Mouse (Mus musculus) limb, embryonic 14.5 days (tissue): Measurements from ENCODE around the gene Cd300e. TPM values are rescaled to one million over a fixed set of nuclear protein-coding genes. Genes with fewer than 3 reads are reported as not detected.

ENCODE experiments used
- ATAC-seq: fragments of 200-750 bp; cut with Nextera tagmentation; 2 replicates; pipeline ENCODE4 v1.8.0; 2017; ENCODE audit warnings: low read depth, moderate number of reproducible peaks, moderate TSS enrichment; ENCODE audit not compliant: low FRiP score
- DNase-seq: peaks from one replicate; pipeline ENCODE4 v3.0.0-alpha.2; 2015; ENCODE audit warnings: low spot score
- H3K27ac ChIP-seq: fragments of 300-500 bp; sonication (generic); replicated peaks from 2 replicates; pipeline ENCODE4 v1.5.1; 2014; ENCODE audit warnings: low read depth, mild to moderate bottlenecking, low read length, moderate library complexity, mixed read lengths
- H3K27me3 ChIP-seq: fragments of 300-500 bp; sonication (generic); 2 replicates; pipeline ENCODE4 v1.6.1; 2014; ENCODE audit warnings: low read length, mixed read lengths; ENCODE audit not compliant: control insufficient read depth, insufficient read depth
- H3K36me3 ChIP-seq: fragments of 300-500 bp; sonication (generic); 2 replicates; pipeline ENCODE4 v1.6.1; 2014; ENCODE audit warnings: mild to moderate bottlenecking, low read length, moderate library complexity, mixed read lengths; ENCODE audit not compliant: control insufficient read depth, insufficient read depth
- H3K4me1 ChIP-seq: fragments of 300-500 bp; sonication (generic); 2 replicates; pipeline ENCODE4 v1.6.1; 2014; ENCODE audit warnings: antibody characterized with exemption, low read length, mixed read lengths; ENCODE audit not compliant: control insufficient read depth, insufficient read depth
- H3K4me2 ChIP-seq: fragments of 300-500 bp; sonication (generic); replicated peaks from 2 replicates; pipeline ENCODE4 v1.6.1; 2014; ENCODE audit warnings: low read depth, mild to moderate bottlenecking, low read length, moderate library complexity; ENCODE audit not compliant: severe bottlenecking
- H3K4me3 ChIP-seq: fragments of 300-500 bp; sonication (generic); replicated peaks from 2 replicates; pipeline ENCODE4 v1.5.1; 2014; ENCODE audit warnings: low read length
- H3K9ac ChIP-seq: fragments of 300-500 bp; sonication (generic); 2 replicates; pipeline ENCODE4 v1.6.1; 2014; ENCODE audit warnings: mild to moderate bottlenecking, low read depth, low read length, moderate library complexity; ENCODE audit not compliant: severe bottlenecking
- H3K9me3 ChIP-seq: fragments of 300-500 bp; sonication (generic); 2 replicates; pipeline ENCODE4 v1.6.1; 2016; ENCODE audit warnings: low read length; ENCODE audit not compliant: control insufficient read depth
- POLR2A ChIP-seq: fragments of 200-500 bp; IDR thresholded peaks from 2 replicates; pipeline ENCODE4 v1.8.0; 2012; ENCODE audit warnings: inconsistent platforms, mild to moderate bottlenecking, moderate library complexity, borderline replicate concordance; ENCODE audit not compliant: insufficient read depth, insufficient read length; ENCODE audit errors: extremely low read depth
- WGBS: fragments of 180-500 bp; shearing (Covaris S2); extraction: QIAGEN DNeasy Blood & Tissue Kit; methylation state at CpG from one replicate; pipeline ENCODE4 v1.1.7; 2014; 5-methylcytosine and 5-hydroxymethylcytosine counted together
- polyA plus RNA-seq, 2 experiments: library from polyadenylated mRNA; depleted of rRNA in 1 of 2; stranded (reverse) in 1 of 2; unstranded in 1 of 2; fragments of >200 nt; fragmentation: Nextera tagmentation in 1 of 2; extraction: Ambion mirVana in 1 of 2; gene quantifications; 2 replicates each; pipeline versions ENCODE4 v1.2.1 to v1.2.3; 2012 to 2014

The Cd300e gene
- polyA plus RNA-seq, 2 experiments: 0.08 to 0.10 TPM

GRCm38 (mm10) chr11:115059797-115060196, 2.2 kb downstream of the Cd300e start:
- no peak for ATAC-seq
- WGBS: 86% methylated on average over 2 of the region's 2 CpGs

GRCm38 (mm10) chr11:115058701-115059100, 3.3 kb downstream of the Cd300e start:
- H3K4me3 ChIP-seq: no peak overlapping the region
- no peak overlapping the region for H3K9ac ChIP-seq
- H3K27ac ChIP-seq: no peak overlapping the region
- no peak for ATAC-seq
- no peaks in the 10 kb centered on the region for H3K36me3 ChIP-seq
- no peaks in the 10 kb centered on the region for H3K9me3 ChIP-seq
- DNase-seq: no peak
- H3K27me3 ChIP-seq: no peaks in the 10 kb centered on the region
- H3K4me1 ChIP-seq: no peaks in the 10 kb centered on the region
- no peak overlapping the region for H3K4me2 ChIP-seq
- 63% methylated on average over 4 of the region's 4 CpGs for WGBS
- no peak for TF ChIP-seq POLR2A

More at GRCm38 (mm10) chr11:115059797-115060196, 2.2 kb downstream of the Cd300e start:
- no peak for TF ChIP-seq POLR2A
- no peaks in the 10 kb centered on the region for H3K4me1 ChIP-seq
- no peaks in the 10 kb centered on the region for H3K27me3 ChIP-seq
- H3K27ac ChIP-seq: no peak overlapping the region
- DNase-seq: no peak
- no peaks in the 10 kb centered on the region for H3K9me3 ChIP-seq
- H3K36me3 ChIP-seq: no peaks in the 10 kb centered on the region
- no peak overlapping the region for H3K4me3 ChIP-seq
- H3K4me2 ChIP-seq: no peak overlapping the region
- no peak overlapping the region for H3K9ac ChIP-seq

DNA sequence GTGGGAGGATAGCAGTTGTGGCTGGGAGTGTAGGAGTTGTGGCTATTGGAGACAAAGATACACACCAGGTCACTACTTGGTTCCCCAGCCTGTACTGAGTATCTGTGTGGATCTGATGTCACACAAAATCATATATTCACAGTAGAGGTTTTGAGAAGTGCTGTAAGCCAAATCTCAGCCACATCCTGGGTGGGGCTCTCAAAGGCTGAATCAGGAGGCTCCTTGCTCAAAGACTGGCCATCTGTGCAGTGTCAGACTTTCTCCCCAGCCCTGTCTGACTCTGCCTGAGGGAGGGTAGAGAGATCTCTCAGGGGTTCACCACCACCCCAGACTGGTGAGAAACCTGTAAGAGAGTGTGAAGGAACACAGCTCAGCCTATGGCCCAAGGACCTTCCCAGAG, 7.4 kb downstream of the Cd300e start:
- Histone ChIP-seq H3K9ac (no peak overlapping the region), H3K4me1 (no peaks in the 10 kb centered on the region), H3K9me3 (no peaks in the 10 kb centered on the region), H3K27ac (no peak overlapping the region), H3K36me3 (no peaks in the 10 kb centered on the region), H3K4me2 (no peak overlapping the region), H3K27me3 (no peaks in the 10 kb centered on the region), H3K4me3 (no peak overlapping the region)
- no peak for DNase-seq
- TF ChIP-seq POLR2A: no peak
- ATAC-seq: no peak

DNA sequence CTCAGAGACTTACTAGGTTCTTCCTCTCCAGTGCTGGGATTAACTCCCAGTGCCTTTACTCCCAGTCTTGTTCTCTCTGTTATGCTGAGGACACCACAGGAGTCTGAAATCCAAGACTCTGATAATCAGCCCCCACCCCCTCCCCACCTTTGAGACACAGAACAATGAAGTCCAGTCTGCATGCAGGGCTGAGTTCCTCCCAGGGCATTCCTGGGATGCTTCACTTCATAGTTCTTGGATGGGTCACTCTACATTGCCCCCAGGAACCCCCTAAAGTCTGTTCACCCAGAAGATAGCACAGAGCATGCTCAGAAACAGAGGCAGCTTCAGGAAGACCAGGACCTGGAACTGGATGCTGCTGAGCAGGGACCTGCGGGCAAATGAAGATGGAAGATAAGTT, 9.0 kb downstream of the Cd300e start:
- H3K4me2 ChIP-seq: no peak overlapping the region
- no peaks in the 10 kb centered on the region for H3K27me3 ChIP-seq
- H3K36me3 ChIP-seq: no peaks in the 10 kb centered on the region
- no peak overlapping the region for H3K9ac ChIP-seq
- no peak for TF ChIP-seq POLR2A
- 90% methylated on average over 1 of the region's 1 CpGs for WGBS
- no peak overlapping the region for H3K4me3 ChIP-seq
- no peak for ATAC-seq
- no peaks in the 10 kb centered on the region for H3K4me1 ChIP-seq
- DNase-seq: no peak
- no peaks in the 10 kb centered on the region for H3K9me3 ChIP-seq
- no peak overlapping the region for H3K27ac ChIP-seq

GRCm38 (mm10) chr11:115052206-115052605, 9.8 kb downstream of the Cd300e start:
- Histone ChIP-seq H3K36me3 (no peaks in the 10 kb centered on the region), H3K4me3 (no peak overlapping the region), H3K4me1 (no peaks in the 10 kb centered on the region), H3K27me3 (no peaks in the 10 kb centered on the region), H3K4me2 (no peak overlapping the region), H3K9ac (no peak overlapping the region), H3K9me3 (no peaks in the 10 kb centered on the region), H3K27ac (no peak overlapping the region)
- no peak for TF ChIP-seq POLR2A
- WGBS: 1% methylated on average over 9 of the region's 9 CpGs
- peak; percentile 94 for DNase-seq
- no peak for ATAC-seq
